Mouse (Mus musculus): ENCODE data around the gene Gm16503. TPM values are rescaled to one million over a fixed set of nuclear protein-coding genes. Genes with fewer than 3 reads are reported as not detected.
"Not testable (repeated sequence)": the region's sequence is repeated elsewhere in the genome, so short reads cannot be mapped to it uniquely, and the experiment has no call there.

Gm16503 gene
- polyA plus RNA-seq, 1 experiment = 2.7 TPM

DNA sequence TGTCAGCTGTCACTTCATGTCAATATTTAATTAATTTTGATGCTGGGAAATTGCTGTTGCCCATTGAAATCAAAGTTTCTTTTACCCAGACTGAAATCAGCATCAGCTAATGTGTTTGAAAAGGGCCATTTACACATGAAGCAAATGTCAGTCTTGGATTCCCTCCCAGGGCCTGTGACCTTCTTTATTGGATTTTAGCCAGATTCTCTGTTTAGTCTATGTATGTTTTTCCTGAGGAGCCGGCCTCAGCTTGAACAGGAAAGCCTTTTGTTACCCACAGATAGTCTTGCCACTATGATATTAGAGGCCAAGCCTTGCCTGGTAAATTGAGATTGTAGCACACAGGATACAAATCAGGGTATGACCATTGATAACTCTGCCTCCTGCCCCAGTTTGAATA, 19.1 kb downstream of the Gm16503 start:
- H3K4me3 ChIP-seq (ENCODE audit: low read depth, low read length) = not testable (repeated sequence)

DNA sequence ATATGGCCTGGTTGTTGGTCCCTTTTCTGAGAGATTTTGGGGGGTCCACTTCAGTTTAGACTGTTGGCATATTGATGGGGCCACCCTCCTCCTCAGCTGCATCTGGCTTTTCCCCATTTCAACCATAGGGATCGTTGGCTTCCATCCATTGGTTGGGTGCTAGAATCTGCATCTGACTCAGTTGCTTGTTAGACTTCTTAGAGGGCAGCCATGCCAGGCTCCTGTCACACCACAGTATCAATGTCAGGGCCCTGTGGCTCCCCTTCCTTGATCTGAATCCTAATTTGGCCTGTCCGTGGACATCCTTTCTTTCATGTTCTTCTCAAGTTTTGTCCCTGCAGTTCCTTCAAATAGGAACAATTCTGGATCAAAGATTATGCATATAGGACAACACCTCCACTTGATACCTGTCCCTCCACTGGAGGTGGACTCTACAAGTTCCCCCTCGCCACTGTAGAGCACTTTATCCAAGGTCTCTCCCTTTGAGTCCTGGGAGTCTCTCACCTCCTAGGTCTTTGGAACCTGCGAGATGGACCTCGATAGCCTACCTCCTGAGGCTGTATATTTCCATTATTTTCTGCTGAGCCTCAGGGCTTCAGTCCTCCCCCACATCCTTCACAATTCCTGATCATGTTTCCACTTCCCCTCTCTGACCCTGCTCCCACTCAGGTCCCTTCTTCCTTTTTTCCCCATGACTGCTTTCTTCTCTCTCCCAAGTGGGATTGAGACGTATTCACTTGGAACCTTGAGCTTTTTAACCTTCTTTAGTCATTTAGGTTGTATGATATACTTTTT, 25.6 kb downstream of the Gm16503 start:
- TF ChIP-seq POLR2A (IDR thresholded peaks at IDR 0.05; ENCODE audit: insufficient read depth, low read length) (no peak), EP300 (IDR thresholded peaks at IDR 0.05; ENCODE audit: insufficient read depth, low read depth, low read length) (no peak), CTCF (IDR thresholded peaks at IDR 0.05; ENCODE audit: low read depth, low read length) (no peak)

More for the DNA sequence above, 19.1 kb downstream of the Gm16503 start:
- not testable (repeated sequence) for H3K27me3 ChIP-seq (ENCODE audit: control insufficient read depth, insufficient read depth, low read length, poor library complexity, severe bottlenecking); H3K9me3 ChIP-seq (replicated peaks; ENCODE audit: control insufficient read depth, insufficient read depth, low read length, poor library complexity, severe bottlenecking); H3K36me3 ChIP-seq (ENCODE audit: control insufficient read depth, insufficient read depth, low read length, poor library complexity, severe bottlenecking); H3K4me1 ChIP-seq (ENCODE audit: control insufficient read depth, insufficient read depth, low read length); H3K9ac ChIP-seq (ENCODE audit: low read depth, poor library complexity, severe bottlenecking)
- peak overlapping the region; percentile 87 for H3K27ac ChIP-seq (ENCODE audit: insufficient read depth, low read length)

DNA sequence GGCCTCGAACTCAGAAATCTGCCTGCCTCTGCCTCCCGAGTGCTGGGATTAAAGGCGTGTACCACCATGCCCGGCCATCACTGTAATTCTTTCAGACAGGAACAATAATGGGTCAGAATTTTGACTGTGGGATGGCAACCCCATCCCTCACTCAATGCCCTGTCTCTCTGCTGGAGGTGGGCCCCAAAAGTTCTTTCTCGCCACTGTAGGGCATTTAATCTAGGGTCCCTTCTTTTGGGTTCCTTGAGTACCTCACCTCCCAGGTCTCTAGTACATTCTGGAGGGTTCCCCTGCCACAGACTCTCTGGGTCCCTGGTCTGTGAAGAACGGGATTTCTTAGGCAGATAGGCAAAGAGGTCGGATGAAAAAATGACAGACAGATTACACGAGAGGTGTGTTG, 31.1 kb downstream of the Gm16503 start:
- H3K27me3 ChIP-seq (ENCODE audit: control insufficient read depth, insufficient read depth, low read length, poor library complexity, severe bottlenecking); H3K4me3 ChIP-seq (ENCODE audit: low read depth, low read length); H3K27ac ChIP-seq (ENCODE audit: insufficient read depth, low read length); H3K9ac ChIP-seq (ENCODE audit: low read depth, poor library complexity, severe bottlenecking); H3K36me3 ChIP-seq (ENCODE audit: control insufficient read depth, insufficient read depth, low read length, poor library complexity, severe bottlenecking); H3K9me3 ChIP-seq (replicated peaks; ENCODE audit: control insufficient read depth, insufficient read depth, low read length, poor library complexity, severe bottlenecking); H3K4me1 ChIP-seq (ENCODE audit: control insufficient read depth, insufficient read depth, low read length): not testable (repeated sequence)

More for the DNA sequence above, 25.6 kb downstream of the Gm16503 start:
- H3K9me3 ChIP-seq (replicated peaks; ENCODE audit: control insufficient read depth, insufficient read depth, low read length, poor library complexity, severe bottlenecking) = no peaks in the 10 kb centered on the region; the same call in 1 of the 2 replicates
- H3K27ac ChIP-seq (ENCODE audit: insufficient read depth, low read length) = no peak overlapping the region
- no peaks in the 10 kb centered on the region for H3K4me1 ChIP-seq (ENCODE audit: control insufficient read depth, insufficient read depth, low read length)
- H3K27me3 ChIP-seq (ENCODE audit: control insufficient read depth, insufficient read depth, low read length, poor library complexity, severe bottlenecking) = no peaks in the 10 kb centered on the region
- H3K36me3 ChIP-seq (ENCODE audit: control insufficient read depth, insufficient read depth, low read length, poor library complexity, severe bottlenecking) = peaks cover 8% of the 10 kb centered on the region
- H3K9ac ChIP-seq (ENCODE audit: low read depth, poor library complexity, severe bottlenecking) = no peak overlapping the region
- no peak overlapping the region for H3K4me3 ChIP-seq (ENCODE audit: low read depth, low read length)

DNA sequence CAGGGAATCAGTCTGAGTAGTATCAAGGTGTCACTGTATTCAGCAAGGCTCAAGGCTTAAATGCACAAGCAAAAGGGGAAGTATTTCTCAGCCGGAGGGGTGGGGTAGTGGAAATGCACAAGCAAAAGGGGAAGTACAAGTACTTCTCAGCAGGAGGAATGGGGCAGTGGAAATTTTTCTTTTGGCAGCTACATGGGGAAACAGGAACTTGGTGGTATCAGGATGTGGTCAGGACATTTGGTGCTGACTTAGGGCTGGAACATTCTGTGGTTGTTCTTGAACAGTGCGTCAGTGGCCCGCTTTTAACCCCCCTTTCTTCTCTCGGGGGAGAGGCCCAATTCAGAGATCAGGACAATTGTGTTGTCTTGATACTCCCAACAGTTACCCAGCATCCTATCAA, 39.4 kb downstream of the Gm16503 start:
- not testable (repeated sequence) for H3K27me3 ChIP-seq (ENCODE audit: control insufficient read depth, insufficient read depth, low read length, poor library complexity, severe bottlenecking); H3K27ac ChIP-seq (ENCODE audit: insufficient read depth, low read length); H3K4me3 ChIP-seq (ENCODE audit: low read depth, low read length); H3K9ac ChIP-seq (ENCODE audit: low read depth, poor library complexity, severe bottlenecking); H3K4me1 ChIP-seq (ENCODE audit: control insufficient read depth, insufficient read depth, low read length); H3K36me3 ChIP-seq (ENCODE audit: control insufficient read depth, insufficient read depth, low read length, poor library complexity, severe bottlenecking)
- peaks cover 13% of the 10 kb centered on the region; the same call in 1 of the 2 replicates for H3K9me3 ChIP-seq (replicated peaks; ENCODE audit: control insufficient read depth, insufficient read depth, low read length, poor library complexity, severe bottlenecking)

DNA sequence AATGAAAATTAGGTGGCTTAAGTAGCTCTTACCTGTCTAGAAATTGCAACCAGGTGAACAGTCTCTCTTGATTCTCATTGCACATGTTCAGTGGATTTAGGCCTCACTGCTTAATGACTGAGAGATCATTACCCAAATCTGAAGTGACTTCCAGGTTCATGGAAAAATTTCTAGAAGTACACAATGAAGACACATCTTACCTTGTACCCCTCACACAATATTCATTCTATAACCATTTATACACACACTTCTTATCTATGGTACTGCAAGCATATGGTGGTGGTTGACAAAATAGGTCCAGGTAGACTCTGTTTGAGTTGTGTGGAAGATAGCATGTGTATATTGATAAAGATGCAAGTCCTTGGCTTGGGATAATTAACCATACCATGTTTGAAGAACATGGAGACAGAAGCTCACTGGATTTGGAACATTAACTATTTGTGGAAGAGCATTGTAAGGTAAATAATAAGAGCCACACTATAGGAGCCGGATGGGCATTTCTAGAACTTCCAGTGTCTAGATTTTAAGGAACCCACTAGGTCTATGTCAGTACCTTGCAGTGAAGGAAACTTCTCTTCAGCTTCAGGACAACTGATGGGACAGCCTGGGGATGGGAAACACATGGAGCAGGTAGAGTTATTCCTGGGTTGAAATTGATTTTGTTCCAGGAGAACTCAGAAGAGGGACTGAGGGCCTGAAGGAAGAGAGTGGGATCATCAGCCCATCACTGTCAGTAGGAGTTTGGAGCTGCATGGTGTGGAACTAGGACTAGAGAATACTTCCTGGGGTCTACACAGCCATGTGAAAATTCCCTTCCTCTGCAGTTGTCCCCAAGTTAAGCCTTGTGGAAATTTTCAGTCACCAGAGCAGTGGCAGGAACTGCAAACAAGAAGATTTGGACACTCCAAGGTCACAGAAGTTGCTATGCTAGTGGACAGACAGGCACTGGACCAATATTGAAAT, 46.8 kb downstream of the Gm16503 start:
- H3K9me3 ChIP-seq (replicated peaks; ENCODE audit: control insufficient read depth, insufficient read depth, low read length, poor library complexity, severe bottlenecking) = peaks cover 30% of the 10 kb centered on the region
- H3K27me3 ChIP-seq (ENCODE audit: control insufficient read depth, insufficient read depth, low read length, poor library complexity, severe bottlenecking) = no peaks in the 10 kb centered on the region; the same call in 1 of the 2 replicates
- TF ChIP-seq CTCF (IDR thresholded peaks at IDR 0.05; ENCODE audit: low read depth, low read length) (no peak), EP300 (IDR thresholded peaks at IDR 0.05; ENCODE audit: insufficient read depth, low read depth, low read length) (no peak), POLR2A (IDR thresholded peaks at IDR 0.05; ENCODE audit: insufficient read depth, low read length) (no peak)

More for the DNA sequence above, 46.8 kb downstream of the Gm16503 start:
- H3K4me1 ChIP-seq (ENCODE audit: control insufficient read depth, insufficient read depth, low read length) = no peaks in the 10 kb centered on the region
- no peaks in the 10 kb centered on the region for H3K36me3 ChIP-seq (ENCODE audit: control insufficient read depth, insufficient read depth, low read length, poor library complexity, severe bottlenecking)
- no peak overlapping the region for H3K9ac ChIP-seq (ENCODE audit: low read depth, poor library complexity, severe bottlenecking)
- H3K27ac ChIP-seq (ENCODE audit: insufficient read depth, low read length) = no peak overlapping the region
- no peak overlapping the region for H3K4me3 ChIP-seq (ENCODE audit: low read depth, low read length)

Other genes starting within 250 kb of the Gm16503 start
- 19.4 and 25.2 TPM in 2 replicates for gene Zfp988, start 234.5 kb upstream of the Gm16503 start, polyA plus RNA-seq (2011; ENCODE audit: insufficient read depth, insufficient read length, low read depth, missing spikeins)
- 41.4 and 46.3 TPM in 2 replicates for gene Zfp978, start 178.9 kb upstream of the Gm16503 start, polyA plus RNA-seq (2011; ENCODE audit: insufficient read depth, insufficient read length, low read depth, missing spikeins)
- gene Zfp982, start 47.8 kb upstream of the Gm16503 start, polyA plus RNA-seq (2011; ENCODE audit: insufficient read depth, insufficient read length, low read depth, missing spikeins) = 24.5 and 26.4 TPM in 2 replicates
- gene Zfp985, start 13.1 kb downstream of the Gm16503 start, polyA plus RNA-seq (2011; ENCODE audit: insufficient read depth, insufficient read length, low read depth, missing spikeins) = 14.2 TPM in 2 replicates
- 91.2 and 99.8 TPM in 2 replicates for gene Zfp979, start 102.3 kb downstream of the Gm16503 start, polyA plus RNA-seq (2011; ENCODE audit: insufficient read depth, insufficient read length, low read depth, missing spikeins)
- gene Zfp534, start 162.3 kb downstream of the Gm16503 start, polyA plus RNA-seq (2011; ENCODE audit: insufficient read depth, insufficient read length, low read depth, missing spikeins) = 25.0 and 26.4 TPM in 2 replicates

Data from ES-Bruce4 (cell line).